Mouse (Mus musculus): Measurements from ENCODE around the gene Pcdh18.

The Pcdh18 gene

GRCm38 (mm10) chr3:49756870-49757625, at the start of gene Pcdh18:
Gene Pcdh18, minus strand, starts transcription at chr3:49757325.
- peak; percentile 36 for DNase-seq (ENCODE audit: low spot score)

- no peak for DNase-seq (ENCODE audit: low spot score)
Measured at GRCm38 (mm10) chr3:49806823-49807222, 49.7 kb upstream of the Pcdh18 start.

GRCm38 (mm10) chr3:49805511-49805910, 48.4 kb upstream of the Pcdh18 start:
- no peak for DNase-seq (ENCODE audit: low spot score)

GRCm38 (mm10) chr3:49788296-49788695, 31.2 kb upstream of the Pcdh18 start:
- no peak for DNase-seq (ENCODE audit: low spot score)

GRCm38 (mm10) chr3:49787719-49788118, 30.6 kb upstream of the Pcdh18 start:
- DNase-seq (ENCODE audit: low spot score) = no peak

- no peak for DNase-seq (ENCODE audit: low spot score)
Measured at GRCm38 (mm10) chr3:49768992-49769738, 12.0 kb upstream of the Pcdh18 start.

GRCm38 (mm10) chr3:49762711-49763110, 5.6 kb upstream of the Pcdh18 start:
- no peak for DNase-seq (ENCODE audit: low spot score)

- DNase-seq (ENCODE audit: low spot score) = no peak
Measured at GRCm38 (mm10) chr3:49761971-49762370, 4.8 kb upstream of the Pcdh18 start.

- no peak for DNase-seq (ENCODE audit: low spot score)
Measured at GRCm38 (mm10) chr3:49757626-49758019, 498 bp upstream of the Pcdh18 start.

GRCm38 (mm10) chr3:49755986-49756845, 909 bp downstream of the Pcdh18 start:
- no peak for DNase-seq (ENCODE audit: low spot score)

GRCm38 (mm10) chr3:49752766-49753165, 4.4 kb downstream of the Pcdh18 start:
- DNase-seq (ENCODE audit: low spot score) = no peak

GRCm38 (mm10) chr3:49749491-49750284, 7.4 kb downstream of the Pcdh18 start:
- no peak for DNase-seq (ENCODE audit: low spot score)

- DNase-seq (ENCODE audit: low spot score) = no peak
Measured at GRCm38 (mm10) chr3:49748054-49748453, 9.1 kb downstream of the Pcdh18 start.

- no peak for DNase-seq (ENCODE audit: low spot score)
Measured at GRCm38 (mm10) chr3:49739061-49739460, 18.1 kb downstream of the Pcdh18 start.

GRCm38 (mm10) chr3:49738531-49738930, 18.6 kb downstream of the Pcdh18 start:
- no peak for DNase-seq (ENCODE audit: low spot score)

- DNase-seq (ENCODE audit: low spot score) = no peak
Measured at GRCm38 (mm10) chr3:49706503-49706902, 50.6 kb downstream of the Pcdh18 start.

GRCm38 (mm10) chr3:49699951-49700350, 57.2 kb downstream of the Pcdh18 start:
- DNase-seq (ENCODE audit: low spot score) = no peak
